9 mouse cellular contexts compared by ENCODE assay signal in genomic region chr13:4110281-4111188, GRCm38 (mm10). TPM values are rescaled to one million over a fixed set of nuclear protein-coding genes. Genes with fewer than 3 reads are reported as not detected.
A peak's percentile ranks its signal among the peaks of the same experiment; 100 is the strongest.
DNase-seq lines count a peak whose midpoint lies in the region; ATAC-seq and TF ChIP-seq lines count a peak whose summit lies in the region.
"Had no signal": no experiment of that assay in that cellular context is flagged by ENCODE, and none has a peak within 500 bp of the region (broad histone marks: within the 10 kb centered on the region; RNA-seq: fewer than 3 reads in every experiment).

No protein-coding gene starts in this region.

- intact Hi-C loops in heart, adult 2 months (cut with DNase I): loop anchor here (1.0 to 5.0 kb wide), 2 partner anchors 98 to 171 kb away; no protein-coding TSS in a partner anchor

- no peaks in the 10 kb centered on the region for H3K79me2 ChIP-seq in C2C12 (ENCODE audit: control insufficient read depth, insufficient read depth)
- no peaks in the 10 kb centered on the region for H3K79me2 ChIP-seq in heart, adult 2 months (replicated peaks; ENCODE audit: control insufficient read depth, insufficient read depth, low read length)

- no peaks in the 10 kb centered on the region for H3K9me3 ChIP-seq in limb, embryonic 12.5 days
- H3K9me3 ChIP-seq in midbrain, postnatal 0 days (ENCODE audit: low read length): no peaks in the 10 kb centered on the region
- H3K9me3 ChIP-seq in stomach, postnatal 0 days (ENCODE audit: control insufficient read depth, low read length): no peaks in the 10 kb centered on the region

- TF ChIP-seq POLR2A in heart, adult 2 months (IDR thresholded peaks at IDR 0.05; ENCODE audit: insufficient read depth, low read depth, low read length): no peak

- no peak for TF ChIP-seq EP300 in heart, adult 2 months (IDR thresholded peaks at IDR 0.05; ENCODE audit: insufficient read depth, low read depth, low read length)
- TF ChIP-seq EP300 in stomach, postnatal 0 days (optimal IDR thresholded peaks at IDR 0.05): no peak

- DNase-seq in adrenal gland, adult 8-10 months: peak; percentile 17
- peak; percentile 66 for DNase-seq in embryo, embryonic 9.5 days (ENCODE audit: extremely low spot score)
- peak; percentile 22 to 46 for DNase-seq in heart, adult 2 months
- DNase-seq in kidney, adult 9 months: peak; percentile 91
- DNase-seq in midbrain, postnatal 0 days (ENCODE audit: low spot score): peak; percentile 76
- DNase-seq in stomach, postnatal 0 days (ENCODE audit: low spot score): peak; percentile 65

- no peaks in the 10 kb centered on the region; the same call in 1 of the 2 replicates for H3K4me1 ChIP-seq in heart, adult 2 months (ENCODE audit: control insufficient read depth, insufficient read depth, low read length)
- no peaks in the 10 kb centered on the region for H3K4me1 ChIP-seq in limb, embryonic 12.5 days (replicated peaks)
- H3K4me1 ChIP-seq in midbrain, postnatal 0 days (ENCODE audit: insufficient read depth, low read length): no peaks in the 10 kb centered on the region
- no peaks in the 10 kb centered on the region for H3K4me1 ChIP-seq in stomach, postnatal 0 days (replicated peaks; ENCODE audit: control insufficient read depth, insufficient read depth)

- no peak overlapping the region for H3K4me2 ChIP-seq in limb, embryonic 12.5 days
- no peak overlapping the region for H3K4me2 ChIP-seq in midbrain, postnatal 0 days (ENCODE audit: low read depth, low read length, poor library complexity, severe bottlenecking)
- no peak overlapping the region for H3K4me2 ChIP-seq in stomach, postnatal 0 days (replicated peaks; ENCODE audit: low read depth)

- no peak overlapping the region for H3ac ChIP-seq in C2C12 (ENCODE audit: control insufficient read depth, insufficient read length, low read depth)

- H3K36me3 ChIP-seq in C2C12 (ENCODE audit: control insufficient read depth, insufficient read depth): no peaks in the 10 kb centered on the region
- no peaks in the 10 kb centered on the region for H3K36me3 ChIP-seq in heart, adult 2 months (ENCODE audit: control insufficient read depth, insufficient read depth, low read length)
- no peaks in the 10 kb centered on the region for H3K36me3 ChIP-seq in limb, embryonic 12.5 days
- no peaks in the 10 kb centered on the region for H3K36me3 ChIP-seq in midbrain, postnatal 0 days (ENCODE audit: insufficient read depth, low read length)
- H3K36me3 ChIP-seq in stomach, postnatal 0 days (ENCODE audit: control insufficient read depth, insufficient read depth, low read length): no peaks in the 10 kb centered on the region

- no peaks in the 10 kb centered on the region for H3K27me3 ChIP-seq in C2C12 (ENCODE audit: control insufficient read depth, insufficient read depth, insufficient read length)
- H3K27me3 ChIP-seq in heart, adult 2 months (ENCODE audit: control insufficient read depth, insufficient read depth, low read length): no peaks in the 10 kb centered on the region
- H3K27me3 ChIP-seq in limb, embryonic 12.5 days: no peaks in the 10 kb centered on the region
- no peaks in the 10 kb centered on the region for H3K27me3 ChIP-seq in midbrain, postnatal 0 days (ENCODE audit: insufficient read depth, low read length)
- H3K27me3 ChIP-seq in stomach, postnatal 0 days (ENCODE audit: control insufficient read depth, insufficient read depth, low read length): no peaks in the 10 kb centered on the region

- no peak overlapping the region for H3K9ac ChIP-seq in heart, adult 2 months (ENCODE audit: low read depth, low read length)
- no peak overlapping the region for H3K9ac ChIP-seq in limb, embryonic 12.5 days (replicated peaks)
- no peak overlapping the region for H3K9ac ChIP-seq in midbrain, postnatal 0 days (replicated peaks; ENCODE audit: low read length, poor library complexity, severe bottlenecking)
- no peak overlapping the region for H3K9ac ChIP-seq in stomach, postnatal 0 days (ENCODE audit: low read length)

- H3K4me3 ChIP-seq in C2C12 (ENCODE audit: insufficient read depth, poor library complexity, severe bottlenecking): no peak overlapping the region
- no peak overlapping the region for H3K4me3 ChIP-seq in heart, adult 2 months
- no peak overlapping the region for H3K4me3 ChIP-seq in limb, embryonic 12.5 days (replicated peaks)
- H3K4me3 ChIP-seq in midbrain, postnatal 0 days (ENCODE audit: low read depth, low read length): no peak overlapping the region
- H3K4me3 ChIP-seq in stomach, postnatal 0 days (ENCODE audit: low read depth, low read length): no peak overlapping the region
- H3K4me3 ChIP-seq: erythroblast, embryonic 14.5 days had no signal

- 39% methylated on average over 6 of the region's 6 CpGs for WGBS in heart, adult 2 months
- WGBS in limb, embryonic 12.5 days: 28% methylated on average over 6 of the region's 6 CpGs
- WGBS in midbrain, postnatal 0 days: 30% methylated on average over 6 of the region's 6 CpGs
- WGBS in stomach, postnatal 0 days: 24% methylated on average over 6 of the region's 6 CpGs

- peak; percentile 59 for TF ChIP-seq CTCF in C2C12 (IDR thresholded peaks at IDR 0.05; ENCODE audit: control insufficient read depth, insufficient read depth, insufficient read length)
- peak; percentile 86 for TF ChIP-seq CTCF in heart, adult 2 months (IDR thresholded peaks at IDR 0.05)
- peak; percentile 83 for TF ChIP-seq CTCF in midbrain, postnatal 0 days (IDR thresholded peaks at IDR 0.05)
- TF ChIP-seq CTCF in stomach, postnatal 0 days (IDR thresholded peaks at IDR 0.05; ENCODE audit: low read depth): peak; percentile 86

- peak; percentile 68; the same call in 1 of the 2 replicates for ATAC-seq in limb, embryonic 12.5 days (ENCODE audit: insufficient number of reproducible peaks, insufficient read depth, low FRiP score, low TSS enrichment, low read depth)
- ATAC-seq in midbrain, postnatal 0 days (ENCODE audit: low FRiP score): peak; percentile 78
- ATAC-seq in stomach, postnatal 0 days (ENCODE audit: low FRiP score, low TSS enrichment): peak; percentile 60; the same call in 1 of the 2 replicates

- H3K27ac ChIP-seq in heart, adult 2 months: no peak overlapping the region
- no peak overlapping the region for H3K27ac ChIP-seq in limb, embryonic 12.5 days
- no peak overlapping the region for H3K27ac ChIP-seq in midbrain, postnatal 0 days (ENCODE audit: low read depth, low read length)
- no peak overlapping the region for H3K27ac ChIP-seq in stomach, postnatal 0 days (replicated peaks)

- no peaks in the 10 kb centered on the region for H3K79me3 ChIP-seq in C2C12 (ENCODE audit: low read depth)

TF ChIP-seq in C2C12, 6 proteins besides CTCF, POLR2A, EP300 and RAD21:
- TF ChIP-seq MYOG (IDR thresholded peaks at IDR 0.05; ENCODE audit: control insufficient read depth, extremely low read depth, insufficient read length): no peak
- TF ChIP-seq MAX (IDR thresholded peaks at IDR 0.05): no peak
- TF ChIP-seq CEBPB (IDR thresholded peaks at IDR 0.05; ENCODE audit: low read depth): no peak
- no peak for TF ChIP-seq FOSL1 (IDR thresholded peaks at IDR 0.05; ENCODE audit: insufficient read depth, low read length, poor library complexity, severe bottlenecking)
- TF ChIP-seq USF1 (IDR thresholded peaks at IDR 0.05; ENCODE audit: low read depth): no peak
- no peak for TF ChIP-seq MYOD1 (IDR thresholded peaks at IDR 0.05; ENCODE audit: control insufficient read depth, insufficient read length, low read depth)

RNA-seq across cellular contexts. Expression of gene Akr1c18, which starts 39.9 kb away (rescaled TPM):
- polyA plus RNA-seq in C2C12 (2012; fragmentation: generic; extraction: Trizol): not detected
- 1,000 to 10,000 TPM in 2 of 4 experiments, under 1 TPM in 1, not detected in 1; 0.40 to 1,052 (median 1,024) TPM for total RNA-seq in adrenal gland, adult 8-10 months (2022)
- total RNA-seq in heart, adult 2 months (2021): not detected
- polyA plus RNA-seq in heart, adult 2 months (2012; rRNA removed): 0.78 TPM in 1 of 2 replicates, not detected in the other
- not detected in 2 replicates for polyA plus RNA-seq in limb, embryonic 12.5 days (2016; fragmentation: Nextera tagmentation; extraction: Ambion mirVana)
- not detected in 2 replicates for total RNA-seq in midbrain, postnatal 0 days (2014; rRNA removed)
- not detected in 2 replicates for polyA plus RNA-seq in midbrain, postnatal 0 days (2015; fragmentation: Nextera tagmentation; extraction: Ambion mirVana)
- polyA plus RNA-seq in stomach, postnatal 0 days (2015; fragmentation: Nextera tagmentation; extraction: Ambion mirVana): 0.21 TPM in 2 replicates
- polyA plus RNA-seq: erythroblast, embryonic 14.5 days had no signal

Comparison
In these comparisons a context has a peak if more than half of its experiments do, and no peak if none do; other contexts are left out.
1. DNase-seq: peak in every context shown above with its lines; median percentile 91 in kidney, adult 9 months; 76 in midbrain, postnatal 0 days; 66 in embryo, embryonic 9.5 days; 65 in stomach, postnatal 0 days; 34 in heart, adult 2 months; 17 in adrenal gland, adult 8-10 months.